Mouse (Mus musculus) MN1 (cell line): ENCODE data around the gene Cachd1.

Experiments used
- DNase-seq: peaks from one replicate; pipeline ENCODE4 v3.0.0-alpha.2; 2016; ENCODE audit warnings: low spot score

The Cachd1 gene

GRCm38 (mm10) chr4:100865962-100866703 is 89.7 kb downstream of the Cachd1 start:
- DNase-seq: no peak

- no peak for DNase-seq
Measured at GRCm38 (mm10) chr4:100877351-100877750, 100.9 kb downstream of the Cachd1 start.

- DNase-seq: no peak
Measured at GRCm38 (mm10) chr4:100879414-100879813, 102.9 kb downstream of the Cachd1 start.

- no peak for DNase-seq
Measured at GRCm38 (mm10) chr4:100880075-100880474, 103.6 kb downstream of the Cachd1 start.

- DNase-seq: no peak
Measured at GRCm38 (mm10) chr4:100885793-100886742, 109.6 kb downstream of the Cachd1 start.

- DNase-seq: no peak
Measured at GRCm38 (mm10) chr4:100886743-100887416, 110.4 kb downstream of the Cachd1 start.

GRCm38 (mm10) chr4:100890106-100890970 is 113.9 kb downstream of the Cachd1 start:
- DNase-seq: no peak

GRCm38 (mm10) chr4:100893739-100894138 is 117.3 kb downstream of the Cachd1 start:
- no peak for DNase-seq

- DNase-seq: no peak
Measured at GRCm38 (mm10) chr4:100894142-100894541, 117.7 kb downstream of the Cachd1 start.

- DNase-seq: no peak
Measured at GRCm38 (mm10) chr4:100896260-100897010, 120.0 kb downstream of the Cachd1 start.

GRCm38 (mm10) chr4:100897943-100898342 is 121.5 kb downstream of the Cachd1 start:
- DNase-seq: no peak

GRCm38 (mm10) chr4:100909694-100910340 is 133.3 kb downstream of the Cachd1 start:
- DNase-seq: no peak

- no peak for DNase-seq
Measured at GRCm38 (mm10) chr4:100910605-100911330, 134.3 kb downstream of the Cachd1 start.

- no peak for DNase-seq
Measured at GRCm38 (mm10) chr4:100911658-100912057, 135.2 kb downstream of the Cachd1 start.

- DNase-seq: no peak
Measured at GRCm38 (mm10) chr4:100913666-100914065, 137.2 kb downstream of the Cachd1 start.

- DNase-seq: no peak
Measured at GRCm38 (mm10) chr4:100914532-100914931, 138.1 kb downstream of the Cachd1 start.

GRCm38 (mm10) chr4:100915093-100915492 is 138.6 kb downstream of the Cachd1 start:
- no peak for DNase-seq

GRCm38 (mm10) chr4:100917511-100917910 is 141.0 kb downstream of the Cachd1 start:
- no peak for DNase-seq

- no peak for DNase-seq
Measured at GRCm38 (mm10) chr4:100920413-100920812, 143.9 kb downstream of the Cachd1 start.
